Mouse (Mus musculus) limb, embryonic 10.5 days (tissue): ENCODE results near the gene Bbof1. TPM values are rescaled to one million over a fixed set of nuclear protein-coding genes. Genes with fewer than 3 reads are reported as not detected.

ENCODE experiments used
- DNase-seq: peaks from one replicate; pipeline ENCODE4 v3.0.0-alpha.2; 2017; ENCODE audit warnings: low spot score
- H3K27ac ChIP-seq: fragments of 300-500 bp; sonication (generic); 2 replicates; pipeline ENCODE4 v1.5.1; 2016; ENCODE audit warnings: mild to moderate bottlenecking
- H3K27me3 ChIP-seq: fragments of 300-500 bp; sonication (generic); 2 replicates; pipeline ENCODE4 v1.6.1; 2016; ENCODE audit warnings: low read depth, mild to moderate bottlenecking; ENCODE audit not compliant: poor library complexity, severe bottlenecking
- H3K36me3 ChIP-seq: fragments of 300-500 bp; sonication (generic); 2 replicates; pipeline ENCODE4 v1.6.1; 2016; ENCODE audit warnings: mild to moderate bottlenecking, moderate library complexity
- H3K4me1 ChIP-seq: fragments of 300-500 bp; sonication (generic); 2 replicates; pipeline ENCODE4 v1.6.1; 2016
- H3K4me3 ChIP-seq: fragments of 300-500 bp; sonication (generic); 2 replicates; pipeline ENCODE4 v1.5.1; 2016; ENCODE audit warnings: mild to moderate bottlenecking, moderate library complexity
- H3K9me3 ChIP-seq: fragments of 300-500 bp; sonication (generic); replicated peaks from 2 replicates; pipeline ENCODE4 v1.6.1; 2016; ENCODE audit warnings: mild to moderate bottlenecking
- WGBS: fragments of 180-500 bp; shearing (Covaris S2); methylation state at CpG from one replicate; pipeline ENCODE4 v1.1.7; 2016; 5-methylcytosine and 5-hydroxymethylcytosine counted together
- polyA plus RNA-seq: library from polyadenylated mRNA; unstranded; fragments of >200 nt; fragmentation: Nextera tagmentation; extraction: Ambion mirVana; gene quantifications from 2 replicates; pipeline ENCODE4 v1.2.1, GENCODE M21; 2016

The Bbof1 gene
- polyA plus RNA-seq, 1 experiment from 2014 or later = 0.36 TPM

DNA sequence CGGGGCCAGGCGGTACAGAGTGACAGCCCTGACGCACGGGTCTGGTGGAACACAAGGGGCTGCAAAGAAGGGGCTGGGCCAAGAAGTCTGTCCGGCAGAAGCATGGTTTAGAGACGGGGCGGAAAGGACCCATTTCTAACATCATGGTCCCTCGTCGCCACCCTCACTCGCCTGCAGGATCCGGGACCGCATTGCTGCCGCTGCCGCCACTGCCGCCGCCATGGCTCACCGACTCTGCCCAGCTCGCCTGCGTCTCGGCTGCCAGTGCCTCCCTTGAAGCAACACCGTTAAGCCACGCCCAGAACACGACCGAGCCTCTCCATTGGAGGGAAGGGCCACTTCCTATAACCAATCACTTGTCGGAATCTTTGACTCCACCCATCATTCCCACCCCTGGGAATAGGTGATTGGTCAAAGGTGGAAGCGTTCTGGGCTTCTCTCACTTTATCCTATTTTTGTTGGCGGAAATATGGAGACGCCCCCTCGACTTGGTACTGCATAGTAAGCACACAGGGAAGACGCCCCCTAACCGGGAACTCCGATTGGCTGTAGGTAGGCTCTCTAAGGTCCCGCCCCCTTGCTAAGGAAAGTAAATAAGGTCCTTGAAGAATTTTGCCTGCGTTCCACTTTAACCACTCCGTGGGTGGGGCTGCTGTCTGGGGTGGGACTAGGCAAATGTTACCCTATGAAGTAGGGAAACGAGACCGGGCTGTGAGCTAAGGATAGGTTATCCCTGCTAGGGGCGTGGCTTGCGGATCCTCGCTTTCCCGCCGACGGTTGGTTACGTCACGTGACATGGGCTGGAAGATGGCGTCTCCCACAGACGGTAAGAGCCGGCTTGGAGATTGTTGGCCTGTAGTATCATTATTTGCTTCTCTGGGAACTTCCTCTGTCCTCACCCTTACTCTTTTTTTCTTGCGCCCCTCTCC, 42.1 kb downstream of the Bbof1 start, which contains the start of the genes Aldh6a1 and Lin52:
TSS of gene Aldh6a1 (minus strand) at position 287 of the 929 bp plus-strand sequence.
TSS of gene Lin52 (plus strand) at position 705 of the 929 bp plus-strand sequence.
- H3K36me3 ChIP-seq = no peaks in the 10 kb centered on the region
- H3K4me1 ChIP-seq = peaks cover 20% of the 10 kb centered on the region
- DNase-seq = peak; percentile 92
- WGBS = under 1% methylated on average over 48 of the region's 49 CpGs
- H3K27ac ChIP-seq = peak within 1 kb of the TSS; percentile 80
- no peaks in the 10 kb centered on the region for H3K9me3 ChIP-seq
- no peaks in the 10 kb centered on the region for H3K27me3 ChIP-seq
- peak within 1 kb of the TSS; percentile 78 for H3K4me3 ChIP-seq

DNA sequence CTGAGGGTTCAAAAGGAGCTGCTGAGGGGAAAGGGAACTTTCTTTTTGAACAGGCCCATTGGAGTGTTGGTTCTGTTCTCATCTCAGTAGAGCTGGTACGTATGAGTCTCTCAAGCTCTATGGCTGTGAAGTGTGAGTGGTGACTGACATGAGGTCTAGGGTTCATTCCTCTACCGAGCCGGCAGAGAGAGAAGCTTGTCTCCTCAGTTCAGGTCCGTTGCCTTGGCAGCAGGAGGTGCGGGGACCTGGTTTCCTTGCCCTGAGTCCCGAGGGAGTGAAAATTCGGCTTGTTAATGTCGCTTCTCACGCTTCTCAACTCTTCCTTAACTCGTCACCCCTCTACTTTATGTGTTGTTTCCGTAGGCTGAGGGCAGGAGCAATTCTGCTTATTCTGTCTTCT, 42.9 kb downstream of the Bbof1 start:
- 2% methylated on average over 11 of the region's 11 CpGs for WGBS
- Histone ChIP-seq H3K27me3 (no peaks in the 10 kb centered on the region), H3K9me3 (no peaks in the 10 kb centered on the region), H3K4me1 (peaks cover 20% of the 10 kb centered on the region), H3K36me3 (peaks cover 3% of the 10 kb centered on the region), H3K27ac (peak overlapping the region; percentile 80), H3K4me3 (peak overlapping the region; percentile 78)
- no peak for DNase-seq

DNA sequence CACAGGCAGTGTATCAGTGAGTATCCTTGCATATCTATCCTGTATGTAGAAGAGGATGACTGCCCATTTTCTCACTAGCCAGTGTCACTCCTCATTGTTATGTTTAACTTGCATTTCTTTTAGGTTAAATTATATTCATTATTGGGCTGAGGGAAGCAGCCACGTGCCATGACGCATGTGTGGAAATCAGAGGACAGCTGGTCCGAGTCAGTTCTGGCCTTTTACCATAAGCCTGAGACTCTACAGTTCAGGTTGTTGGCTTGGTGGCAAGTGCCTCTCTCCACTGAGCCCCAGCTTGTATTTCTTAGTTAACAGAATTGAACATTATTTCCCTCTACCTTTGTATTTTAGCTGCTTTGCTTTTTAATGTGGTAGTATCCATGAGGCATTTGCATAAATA, 48.0 kb downstream of the Bbof1 start:
- WGBS = 93% methylated on average over 3 of the region's 3 CpGs
- DNase-seq = no peak
- no peak overlapping the region for H3K4me3 ChIP-seq
- no peak overlapping the region for H3K27ac ChIP-seq
- H3K4me1 ChIP-seq = peaks cover 8% of the 10 kb centered on the region
- H3K36me3 ChIP-seq = peaks cover 47% of the 10 kb centered on the region
- no peaks in the 10 kb centered on the region for H3K9me3 ChIP-seq
- H3K27me3 ChIP-seq = no peaks in the 10 kb centered on the region

DNA sequence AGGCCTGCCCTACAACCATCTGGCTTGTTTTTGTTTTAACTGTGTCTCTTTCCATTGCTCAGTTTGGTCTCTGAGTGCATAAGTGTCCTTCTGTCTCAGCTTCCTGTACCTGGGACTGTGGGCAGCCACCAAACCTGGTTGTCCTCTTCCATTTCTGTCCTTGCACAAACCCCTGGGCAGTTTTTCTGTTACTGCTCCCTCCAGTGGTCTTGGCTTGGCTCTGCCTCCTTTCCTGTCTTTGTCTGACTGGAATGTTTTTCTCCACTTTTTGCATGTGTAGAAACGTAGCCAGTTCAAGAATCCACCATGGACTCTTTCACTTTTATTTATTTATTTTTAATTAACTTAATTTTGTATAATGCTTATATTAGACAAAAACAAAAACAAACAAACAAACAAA, 51.0 kb downstream of the Bbof1 start:
- H3K4me1 ChIP-seq = no peaks in the 10 kb centered on the region
- H3K36me3 ChIP-seq = peaks cover 74% of the 10 kb centered on the region
- WGBS = 77% methylated on average over 1 of the region's 1 CpGs
- H3K27ac ChIP-seq = no peak overlapping the region
- no peaks in the 10 kb centered on the region for H3K9me3 ChIP-seq
- no peaks in the 10 kb centered on the region for H3K27me3 ChIP-seq
- no peak overlapping the region for H3K4me3 ChIP-seq
- DNase-seq = no peak

DNA sequence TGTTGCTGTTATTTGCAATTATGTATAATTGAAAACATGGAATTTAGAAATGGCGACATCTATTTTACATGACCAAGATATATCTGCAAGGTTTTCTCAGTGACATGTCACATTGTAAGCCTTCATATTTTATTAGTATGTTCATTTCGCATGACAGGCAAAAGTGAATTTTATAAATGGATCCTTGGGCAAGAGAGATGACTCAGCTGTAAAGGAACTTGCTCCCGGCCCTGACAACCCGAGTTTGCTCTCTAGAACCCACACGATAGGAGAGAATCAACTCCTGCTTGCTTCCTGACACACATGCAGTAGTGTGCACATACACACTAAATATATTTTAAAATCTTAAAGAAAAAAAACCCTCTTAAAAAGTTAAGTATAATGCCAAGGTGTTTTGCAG, 52.5 kb downstream of the Bbof1 start:
- Histone ChIP-seq H3K4me3 (no peak overlapping the region), H3K27me3 (no peaks in the 10 kb centered on the region), H3K36me3 (peaks cover 79% of the 10 kb centered on the region), H3K27ac (no peak overlapping the region), H3K9me3 (no peaks in the 10 kb centered on the region), H3K4me1 (no peaks in the 10 kb centered on the region)
- DNase-seq = no peak
- 93% methylated on average over 5 of the region's 5 CpGs for WGBS

DNA sequence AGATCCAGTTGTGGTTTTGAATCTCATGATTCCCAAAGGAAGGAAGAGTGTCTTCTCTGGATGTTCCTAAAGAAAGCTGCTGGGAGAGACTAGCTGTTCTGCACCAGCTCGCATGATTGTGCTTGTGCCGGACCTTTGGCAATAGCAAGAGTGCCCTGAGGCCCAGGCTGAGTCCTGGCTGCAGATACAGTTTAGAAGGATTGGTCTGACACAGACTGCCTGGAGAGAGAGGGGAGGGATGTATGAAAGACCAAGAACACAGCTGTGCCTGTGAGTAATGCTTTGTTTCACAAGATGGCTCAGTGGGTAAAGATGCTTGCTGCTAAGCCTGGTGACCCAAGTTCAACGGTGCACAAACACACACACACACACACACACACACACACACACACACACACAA, 54.0 kb downstream of the Bbof1 start:
- DNase-seq = no peak
- 98% methylated on average over 3 of the region's 3 CpGs for WGBS

DNA sequence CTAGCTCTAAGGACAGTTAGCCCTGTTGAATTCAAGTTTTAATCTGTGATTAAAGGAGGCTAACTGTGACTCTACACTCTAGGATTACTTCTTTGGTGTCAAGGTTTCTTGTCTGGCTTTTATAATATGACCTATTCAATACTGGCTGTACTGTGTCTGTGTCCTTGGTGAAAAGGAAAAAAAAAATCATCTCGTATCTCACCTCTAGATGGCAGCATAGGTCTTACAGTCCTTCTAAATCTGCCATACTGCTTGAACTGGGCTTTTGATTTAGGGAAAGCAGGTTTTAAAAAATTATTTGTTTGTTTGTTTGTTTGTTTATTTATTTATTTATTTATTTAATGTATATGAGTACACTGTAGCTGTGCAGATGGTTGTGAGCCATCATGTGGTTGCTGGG, 59.8 kb downstream of the Bbof1 start:
- H3K9me3 ChIP-seq = no peaks in the 10 kb centered on the region
- DNase-seq = no peak
- H3K27ac ChIP-seq = no peak overlapping the region
- no peaks in the 10 kb centered on the region for H3K27me3 ChIP-seq
- peaks cover 47% of the 10 kb centered on the region for H3K36me3 ChIP-seq
- no peak overlapping the region for H3K4me3 ChIP-seq
- no peaks in the 10 kb centered on the region for H3K4me1 ChIP-seq
- WGBS = 7% methylated on average over 1 of the region's 1 CpGs

More for the DNA sequence above, 54.0 kb downstream of the Bbof1 start:
- no peak overlapping the region for H3K4me3 ChIP-seq
- H3K36me3 ChIP-seq = peaks cover 73% of the 10 kb centered on the region
- H3K9me3 ChIP-seq = no peaks in the 10 kb centered on the region
- H3K4me1 ChIP-seq = no peaks in the 10 kb centered on the region
- H3K27ac ChIP-seq = no peak overlapping the region
- no peaks in the 10 kb centered on the region for H3K27me3 ChIP-seq

DNA sequence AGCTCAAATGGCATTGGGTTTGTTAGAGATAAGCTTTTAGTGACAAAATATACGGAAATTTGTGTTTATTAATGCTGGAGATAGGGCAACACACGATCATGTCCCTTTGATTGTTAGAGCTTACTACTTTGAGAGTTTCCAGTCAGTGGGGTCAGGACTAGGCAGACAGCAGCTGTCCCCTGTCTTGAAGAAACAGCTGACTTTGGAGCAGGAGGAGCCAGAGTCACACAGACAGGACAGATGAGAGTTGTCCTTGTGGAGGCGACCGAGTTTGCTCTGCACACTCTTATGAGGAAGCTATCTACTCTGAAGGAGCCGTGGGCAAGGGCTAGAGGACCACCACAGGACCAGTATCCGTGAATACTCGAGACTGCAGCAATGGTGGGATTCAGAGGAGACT, 70.1 kb downstream of the Bbof1 start:
- Histone ChIP-seq H3K27me3 (0 out of 2 replicates have a peak, but pooled peaks cover 6% of the 10 kb centered on the region), H3K4me3 (no peak overlapping the region), H3K9me3 (no peaks in the 10 kb centered on the region), H3K27ac (no peak overlapping the region), H3K4me1 (peaks cover 16% of the 10 kb centered on the region), H3K36me3 (peaks cover 25% of the 10 kb centered on the region)
- WGBS = 88% methylated on average over 7 of the region's 7 CpGs
- DNase-seq = no peak

DNA sequence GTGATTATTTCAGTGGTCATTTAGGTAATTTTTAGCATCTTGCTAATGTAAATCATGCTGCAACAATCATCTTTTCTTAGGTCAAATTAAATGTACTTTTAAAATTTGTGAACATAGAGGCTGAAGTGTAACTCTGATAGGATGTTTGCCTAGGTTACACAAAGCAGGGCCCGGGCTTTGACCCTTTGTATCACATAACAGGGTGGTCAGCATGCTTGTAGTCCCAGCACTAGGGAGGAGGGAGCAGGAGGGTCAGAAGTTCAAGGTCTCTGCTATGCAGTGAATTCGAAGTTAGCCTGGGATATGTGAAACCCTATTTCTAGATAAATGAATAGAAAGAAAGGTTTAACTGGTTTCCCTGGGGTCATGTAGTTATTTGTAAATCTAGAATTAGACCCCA, 72.4 kb downstream of the Bbof1 start:
- Histone ChIP-seq H3K27ac (no peak overlapping the region), H3K27me3 (peaks cover 15% of the 10 kb centered on the region), H3K36me3 (peaks cover 10% of the 10 kb centered on the region), H3K4me3 (no peak overlapping the region), H3K4me1 (peaks cover 16% of the 10 kb centered on the region), H3K9me3 (no peaks in the 10 kb centered on the region)
- WGBS = 72% methylated on average over 2 of the region's 2 CpGs
- DNase-seq = no peak

DNA sequence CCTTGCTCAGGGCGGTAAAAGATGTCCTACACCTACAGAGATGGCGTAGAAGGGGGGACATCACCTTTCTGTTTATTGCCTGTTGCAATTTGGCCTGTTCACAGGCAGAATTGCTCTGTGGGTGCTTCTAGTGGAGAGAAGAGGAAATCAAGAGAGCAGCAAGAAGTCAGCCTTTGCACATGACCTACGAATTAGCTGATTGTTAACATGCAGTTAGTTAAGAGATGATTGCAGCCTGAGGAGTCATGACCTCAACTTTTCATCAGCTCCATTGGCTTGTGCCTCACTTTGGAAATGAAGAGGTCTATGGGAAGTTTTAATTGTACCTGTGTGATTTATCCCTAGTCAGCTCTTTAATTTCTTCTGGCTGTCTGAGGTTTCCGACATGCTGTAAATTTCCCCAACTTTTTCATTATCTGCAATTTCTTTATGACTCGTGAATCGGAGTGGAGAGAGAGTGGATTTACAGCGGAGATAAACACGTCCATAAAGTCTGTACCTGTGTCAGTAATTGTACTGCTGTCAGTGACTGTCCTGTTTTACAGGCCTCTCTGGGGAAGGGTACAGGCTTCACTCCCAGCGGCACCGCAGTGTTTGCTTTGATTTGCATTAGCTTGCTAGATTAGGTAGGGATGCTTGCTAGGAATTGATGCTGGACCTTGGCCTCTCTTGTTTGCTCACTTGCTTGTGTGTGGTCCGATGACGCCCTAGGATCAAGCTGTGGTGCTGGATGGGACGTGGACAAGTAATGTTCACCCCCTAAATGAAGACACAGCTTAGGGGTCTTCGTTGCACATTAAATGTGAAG, 74.1 kb downstream of the Bbof1 start:
- peaks cover 8% of the 10 kb centered on the region for H3K36me3 ChIP-seq
- H3K4me1 ChIP-seq = peaks cover 24% of the 10 kb centered on the region
- peaks cover 18% of the 10 kb centered on the region for H3K27me3 ChIP-seq
- no peak overlapping the region for H3K4me3 ChIP-seq
- H3K9me3 ChIP-seq = no peaks in the 10 kb centered on the region
- DNase-seq = no peak
- 57% methylated on average over 14 of the region's 14 CpGs for WGBS
- no peak overlapping the region for H3K27ac ChIP-seq

DNA sequence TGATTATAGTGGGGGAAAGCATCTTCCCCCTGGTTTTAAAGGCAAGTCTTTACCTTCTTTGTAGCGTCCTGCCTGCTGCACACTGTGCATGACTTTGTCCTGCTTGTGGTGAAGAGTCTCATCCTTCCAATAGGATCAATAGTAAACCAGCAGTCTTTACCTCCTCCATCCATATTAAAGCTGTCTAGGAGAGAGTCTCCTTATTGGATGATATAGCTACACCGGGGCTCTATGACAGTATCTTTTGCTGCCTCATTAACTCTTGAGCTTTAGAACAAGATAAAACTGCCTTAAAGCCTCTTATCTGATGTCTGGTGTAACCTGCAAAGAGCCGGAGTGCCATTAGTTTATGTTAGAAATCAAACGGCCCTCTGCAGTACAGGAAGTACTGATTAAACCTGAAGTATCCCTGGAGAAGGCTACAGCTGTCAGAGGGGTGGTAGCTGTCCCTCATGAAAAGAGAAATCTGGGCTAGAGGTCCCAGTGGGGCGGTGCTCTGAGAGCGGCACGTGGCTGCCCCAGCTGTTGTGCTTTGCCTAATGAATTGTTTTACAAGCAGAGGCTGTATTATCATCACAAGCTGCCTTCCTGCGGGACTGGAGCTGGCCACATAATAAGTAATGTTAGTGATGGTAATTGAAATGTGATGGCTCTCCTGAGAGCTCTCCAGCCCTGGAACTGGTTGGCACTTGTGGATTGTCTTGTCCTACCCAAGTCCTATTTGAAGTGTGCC, 78.6 kb downstream of the Bbof1 start:
- no peak overlapping the region for H3K4me3 ChIP-seq
- H3K9me3 ChIP-seq = no peaks in the 10 kb centered on the region
- peaks cover 12% of the 10 kb centered on the region for H3K27me3 ChIP-seq
- 23% methylated on average over 8 of the region's 8 CpGs for WGBS
- DNase-seq = peak; percentile 40
- H3K36me3 ChIP-seq = peaks cover 5% of the 10 kb centered on the region; the same call in 1 of the 2 replicates
- peaks cover 26% of the 10 kb centered on the region for H3K4me1 ChIP-seq
- H3K27ac ChIP-seq = no peak overlapping the region
